Mouse (Mus musculus) liver (tissue): ENCODE measurements around the gene Dock7.
A peak's percentile ranks its signal among the peaks of the same experiment; 100 is the strongest.

ENCODE experiments used
- DNase-seq: peaks from one replicate; pipeline ENCODE4 v3.0.0-alpha.2; 2020; ENCODE audit warnings: mixed read lengths

Dock7 gene

DNA sequence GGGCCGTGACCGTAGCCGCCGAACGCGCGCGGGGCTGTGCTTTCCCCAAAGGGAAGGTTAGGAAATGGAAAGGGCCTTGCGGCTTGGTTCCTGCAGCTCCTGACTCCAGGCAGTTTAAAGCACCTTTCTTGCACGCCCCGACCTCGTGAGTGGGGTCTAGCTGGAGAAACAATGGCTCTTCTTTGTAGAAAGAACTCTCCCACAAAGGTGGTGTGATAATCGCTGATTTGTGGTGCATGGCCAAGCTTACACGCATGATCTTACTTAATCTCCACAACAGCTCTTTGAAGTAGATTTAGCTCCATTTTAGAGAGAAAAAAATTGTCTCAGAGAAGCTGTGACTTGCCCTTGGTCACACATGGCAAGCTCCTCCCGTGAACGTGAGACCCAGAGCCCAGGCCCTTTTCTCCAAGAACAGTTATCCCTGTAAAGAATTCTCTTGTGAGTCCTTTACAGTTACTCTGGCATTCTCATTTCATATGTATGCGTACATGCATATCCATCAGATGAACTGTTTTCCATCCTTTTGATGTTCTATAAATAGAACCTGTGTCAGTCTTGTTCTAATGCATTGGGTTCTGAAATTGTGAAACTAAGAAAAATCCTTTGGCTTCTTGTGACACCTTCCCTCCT lies 524 bp upstream of the Dock7 start:
- no peak for DNase-seq

- no peak for DNase-seq
Observed at GRCm38 (mm10) chr4:99119051-99119450, 1.7 kb downstream of the Dock7 start.

DNA sequence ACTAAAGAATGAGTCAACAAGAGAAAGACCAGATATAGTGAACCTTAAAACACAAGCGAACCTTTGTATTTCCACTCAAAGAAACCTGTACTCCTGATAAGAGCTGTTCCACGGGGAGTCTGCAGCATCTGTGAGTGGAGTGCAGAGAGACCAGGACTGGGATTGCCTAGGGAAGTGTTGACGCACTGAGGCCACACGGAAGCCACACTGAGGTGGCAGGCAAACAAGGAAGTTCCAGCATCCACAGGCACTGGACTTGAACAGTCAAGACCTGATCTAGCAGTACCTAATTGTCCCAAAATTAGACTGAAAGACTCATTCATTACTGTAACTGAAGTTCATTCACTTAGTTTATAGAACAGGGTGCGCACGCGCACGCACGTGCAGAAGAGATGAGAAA lies 4.9 kb downstream of the Dock7 start:
- DNase-seq = no peak

GRCm38 (mm10) chr4:99111670-99112069 lies 9.0 kb downstream of the Dock7 start:
- DNase-seq = no peak

- DNase-seq = no peak
Observed at GRCm38 (mm10) chr4:99108817-99109216, 11.9 kb downstream of the Dock7 start.

DNA sequence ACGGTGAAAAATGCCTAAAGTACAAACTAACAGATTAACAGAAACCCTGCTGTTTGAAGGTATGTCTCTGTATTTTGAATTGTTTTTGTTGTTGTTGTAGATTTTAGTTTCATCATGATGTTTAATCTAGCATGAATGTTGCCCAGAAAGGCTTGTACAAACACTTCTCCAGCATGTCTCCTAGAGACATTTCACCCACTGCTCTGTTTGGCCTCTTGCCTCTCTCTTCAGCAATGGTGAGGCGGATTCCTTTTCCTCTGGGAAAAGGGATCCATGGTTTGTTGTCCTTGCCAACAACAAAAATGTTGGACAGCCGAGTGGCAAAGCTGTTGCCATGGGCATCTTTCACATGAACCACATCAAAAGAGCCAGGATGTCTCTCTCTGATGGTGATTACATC lies 17.9 kb downstream of the Dock7 start:
- no peak for DNase-seq

DNA sequence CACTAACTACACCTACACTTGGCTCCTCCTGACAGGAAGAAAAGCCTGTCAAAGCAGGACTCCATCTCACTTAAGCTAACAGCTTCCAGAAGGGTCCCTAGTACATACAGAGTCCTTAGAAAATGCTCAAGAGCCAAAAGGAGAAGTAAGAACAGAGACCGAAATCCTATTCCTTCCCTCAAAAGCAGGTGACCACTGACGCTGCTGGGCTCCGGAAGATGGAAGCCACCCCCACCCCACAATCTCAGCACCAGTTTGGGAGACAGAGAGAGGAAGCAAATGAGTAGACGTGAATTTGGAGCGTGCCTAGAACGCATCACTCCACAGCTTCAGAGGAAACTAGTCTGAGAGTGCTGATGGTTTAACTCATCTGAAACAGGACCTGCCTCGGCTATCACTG lies 20.0 kb downstream of the Dock7 start:
- no peak for DNase-seq

- no peak for DNase-seq
Observed at GRCm38 (mm10) chr4:99091777-99092176, 28.9 kb downstream of the Dock7 start.

DNA sequence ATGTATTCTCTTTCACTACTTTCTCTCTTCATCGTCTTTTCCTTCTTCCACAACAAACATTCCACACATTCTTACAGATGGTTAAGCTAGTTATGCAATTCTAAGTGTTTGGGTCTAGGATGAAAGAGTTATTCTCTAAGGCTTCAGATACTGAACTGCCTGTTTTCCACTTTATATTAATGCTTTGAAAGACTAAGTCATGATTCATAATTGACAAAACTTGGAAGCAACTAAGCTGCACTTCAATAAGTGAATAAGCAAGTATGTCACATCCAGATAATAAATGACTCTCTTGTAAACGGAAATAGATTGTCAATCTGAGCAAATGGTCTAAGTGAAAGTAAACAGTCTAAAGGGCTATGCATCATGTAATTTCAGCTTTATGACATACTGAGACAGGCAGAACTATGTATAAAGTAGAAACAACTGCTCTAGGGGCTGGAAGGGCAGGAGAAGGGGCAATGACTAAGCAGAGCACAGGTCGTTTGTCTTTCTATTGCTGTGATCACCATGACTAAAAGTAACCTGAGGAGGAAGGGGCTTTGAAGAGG lies 29.5 kb downstream of the Dock7 start:
- DNase-seq = no peak

GRCm38 (mm10) chr4:99087760-99088485 lies 32.8 kb downstream of the Dock7 start:
- DNase-seq = peak; percentile 12

- DNase-seq = no peak
Observed at GRCm38 (mm10) chr4:99083862-99084261, 36.9 kb downstream of the Dock7 start.

GRCm38 (mm10) chr4:99081169-99081568 lies 39.5 kb downstream of the Dock7 start:
- DNase-seq = no peak

- no peak for DNase-seq
Observed at GRCm38 (mm10) chr4:99078005-99078404, 42.7 kb downstream of the Dock7 start.

DNA sequence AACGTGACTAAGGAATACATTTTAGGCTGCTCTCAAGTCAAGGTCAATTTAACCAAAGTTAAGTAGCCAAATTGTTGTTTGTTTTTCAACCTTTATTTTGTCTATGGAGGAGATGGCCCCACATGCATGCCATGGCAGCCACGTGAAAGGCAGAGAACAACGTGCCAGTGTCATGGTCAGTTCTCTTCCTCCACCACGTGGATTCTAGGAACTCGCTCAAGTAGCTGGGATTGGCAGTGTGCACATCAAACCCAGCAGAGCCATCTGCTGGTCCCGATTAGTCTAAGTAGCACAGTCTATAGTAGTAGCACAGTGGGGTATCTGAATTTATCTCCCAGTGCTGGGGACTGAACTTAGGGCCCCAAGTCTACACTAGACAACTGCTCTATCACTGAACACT lies 51.9 kb downstream of the Dock7 start:
- no peak for DNase-seq

GRCm38 (mm10) chr4:99064524-99064923 lies 56.2 kb downstream of the Dock7 start:
- no peak for DNase-seq

- DNase-seq = no peak
Observed at GRCm38 (mm10) chr4:99048581-99048980, 72.1 kb downstream of the Dock7 start.

- no peak for DNase-seq
Observed at GRCm38 (mm10) chr4:99046471-99046870, 74.2 kb downstream of the Dock7 start.

DNA sequence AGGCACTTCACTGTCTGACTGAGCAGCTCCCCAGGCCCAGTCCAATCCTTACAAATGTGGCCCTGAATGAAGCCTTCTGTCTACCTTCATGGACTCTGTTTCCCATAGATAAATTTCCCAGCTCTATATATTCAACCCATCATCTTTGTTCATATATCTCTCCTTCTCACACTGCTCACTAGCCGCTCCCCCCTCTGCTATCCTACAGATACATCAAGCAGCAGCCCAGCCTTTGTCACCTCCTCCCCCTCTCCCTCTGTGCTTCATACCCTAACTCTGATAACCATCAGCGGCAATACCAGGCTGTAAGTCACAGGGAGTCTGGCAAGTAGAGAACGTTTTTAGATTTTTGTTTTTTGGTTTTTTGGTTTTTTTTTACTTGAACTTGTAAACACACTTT lies 75.9 kb downstream of the Dock7 start:
- DNase-seq = peak; percentile 58

DNA sequence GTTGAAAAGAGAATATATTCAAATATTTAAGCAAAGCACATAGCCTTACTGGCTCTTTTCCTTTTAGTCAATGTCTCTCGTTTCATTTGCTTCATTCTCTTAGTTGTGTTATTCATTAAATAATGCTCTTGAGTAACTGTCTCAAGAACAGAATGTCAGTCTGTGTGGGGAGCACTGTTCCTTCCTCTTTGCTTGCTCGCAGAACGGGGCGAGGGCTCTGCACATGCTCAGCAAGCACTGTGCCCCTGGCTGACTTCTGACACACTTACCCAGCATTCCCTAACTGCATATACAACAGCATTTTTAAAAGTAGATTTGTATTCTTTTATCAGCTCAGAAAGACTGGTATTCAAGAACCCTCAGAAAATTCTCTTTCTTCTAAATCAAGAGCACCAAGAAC lies 87.8 kb downstream of the Dock7 start:
- DNase-seq = peak; percentile 30

DNA sequence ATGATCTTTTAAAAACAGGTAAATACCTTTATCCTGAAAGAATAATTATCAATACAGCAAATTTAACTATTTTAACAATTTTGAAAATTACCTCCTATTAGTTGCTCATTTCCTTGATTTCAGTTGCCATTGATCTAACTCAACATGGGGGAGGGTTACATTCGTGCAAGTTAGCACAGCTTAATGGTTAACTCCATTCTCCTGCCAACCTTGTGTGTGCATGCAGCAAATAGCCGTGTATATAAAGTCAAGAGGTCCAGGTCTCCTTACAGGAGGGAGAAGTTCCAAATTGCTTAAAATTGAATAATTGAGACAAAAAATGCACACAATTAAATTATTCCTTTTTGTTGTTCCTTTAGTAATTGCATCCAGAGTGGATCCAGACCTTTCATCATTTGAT lies 90.0 kb downstream of the Dock7 start, which contains the start of gene Angptl3:
Angptl3 (plus strand) TSS at position 269 of the 400 bp plus-strand sequence.
- no peak for DNase-seq

DNA sequence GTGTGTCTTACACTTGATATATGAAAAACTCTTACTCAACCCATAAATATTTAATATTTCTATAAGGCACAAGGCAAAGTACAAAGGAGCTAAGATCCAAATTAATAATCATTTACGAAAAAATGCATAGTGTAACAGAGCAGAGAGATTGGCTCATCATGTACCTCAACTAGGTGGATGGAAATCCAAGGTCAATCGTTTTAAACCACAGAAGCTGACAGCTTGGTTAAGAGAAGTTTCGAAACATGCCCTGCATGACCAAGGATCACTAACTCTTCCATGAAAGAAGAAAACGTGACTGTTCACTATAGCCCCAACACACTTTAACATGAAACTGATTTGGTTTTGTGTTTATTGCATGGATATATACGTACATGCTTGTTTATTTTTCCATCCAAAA lies 92.3 kb downstream of the Dock7 start:
- DNase-seq = no peak

DNA sequence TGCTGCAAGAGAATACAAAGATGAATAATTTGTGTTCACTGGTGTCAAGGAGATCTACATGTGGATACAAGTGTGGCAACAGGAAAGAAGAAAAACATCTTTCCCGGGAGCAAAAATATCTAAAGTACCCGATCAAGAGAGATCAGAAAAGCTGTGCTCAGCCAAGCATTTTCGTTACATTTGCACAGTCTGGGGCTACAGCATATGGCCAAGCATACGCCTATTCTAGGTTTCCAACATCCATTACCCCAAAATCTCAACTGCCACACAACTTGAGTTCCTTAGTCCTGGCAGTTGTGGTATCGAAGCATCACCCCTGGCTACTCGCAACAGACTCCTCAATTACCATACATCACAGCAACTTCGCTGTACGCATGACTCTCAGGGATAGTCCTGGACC lies 98.5 kb downstream of the Dock7 start:
- DNase-seq = no peak

DNA sequence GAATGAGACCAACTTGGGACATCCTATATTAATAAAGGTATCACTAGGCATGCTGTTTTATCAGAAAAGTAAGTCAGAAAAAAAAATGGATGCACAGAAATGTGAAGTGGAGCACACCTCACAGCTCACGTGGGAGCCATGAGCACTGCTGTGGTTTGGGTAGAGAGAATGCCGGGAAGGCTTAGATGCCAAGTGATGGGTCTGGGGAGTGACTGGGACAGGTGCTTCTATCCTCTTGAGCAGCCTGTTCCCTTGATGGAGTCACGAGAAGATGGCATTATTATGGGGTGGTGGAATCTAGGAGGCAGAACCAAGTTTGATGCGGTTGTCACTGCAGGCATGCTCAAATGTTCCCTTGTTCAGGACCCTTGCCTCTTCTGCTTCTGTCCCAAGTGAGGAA lies 109.7 kb downstream of the Dock7 start:
- no peak for DNase-seq

- DNase-seq = no peak
Observed at GRCm38 (mm10) chr4:99006319-99006718, 114.4 kb downstream of the Dock7 start.
